Mouse (Mus musculus) stomach, embryonic 16.5 days (tissue): Measurements from ENCODE around the gene Klf16. TPM values are rescaled to one million over a fixed set of nuclear protein-coding genes. Genes with fewer than 3 reads are reported as not detected.

ENCODE experiments used
- ATAC-seq: fragments of 200-750 bp; cut with Nextera tagmentation; 2 replicates; pipeline ENCODE4 v1.8.0; 2017; ENCODE audit warnings: moderate number of reproducible peaks, moderate TSS enrichment; ENCODE audit not compliant: insufficient read depth, low FRiP score
- H3K27ac ChIP-seq: fragments of 300-500 bp; sonication (generic); 2 replicates; pipeline ENCODE4 v1.5.1; 2014; ENCODE audit warnings: low read length
- H3K27me3 ChIP-seq: fragments of 300-500 bp; sonication (generic); 2 replicates; pipeline ENCODE4 v1.6.1; 2014; ENCODE audit warnings: low read length, control low read depth, mixed read lengths; ENCODE audit not compliant: control insufficient read depth, insufficient read depth
- H3K36me3 ChIP-seq: fragments of 300-500 bp; sonication (generic); 2 replicates; pipeline ENCODE4 v1.6.1; 2014; ENCODE audit warnings: low read length; ENCODE audit not compliant: control insufficient read depth, insufficient read depth
- H3K4me1 ChIP-seq: fragments of 300-500 bp; sonication (generic); 2 replicates; pipeline ENCODE4 v1.6.1; 2014; ENCODE audit warnings: low read length, control low read depth, mixed read lengths; ENCODE audit not compliant: control insufficient read depth, insufficient read depth
- H3K4me2 ChIP-seq: fragments of 300-500 bp; sonication (generic); 2 replicates; pipeline ENCODE4 v1.6.1; 2014; ENCODE audit warnings: low read depth, low read length, mixed read lengths
- H3K4me3 ChIP-seq: fragments of 300-500 bp; sonication (generic); replicated peaks from 2 replicates; pipeline ENCODE4 v1.5.1; 2014; ENCODE audit warnings: mild to moderate bottlenecking, low read length
- H3K9ac ChIP-seq: fragments of 300-500 bp; sonication (generic); 2 replicates; pipeline ENCODE4 v1.6.1; 2014; ENCODE audit warnings: low read length
- H3K9me3 ChIP-seq: fragments of 300-500 bp; sonication (generic); replicated peaks from 2 replicates; pipeline ENCODE4 v1.6.1; 2016; ENCODE audit warnings: low read length, control low read depth; ENCODE audit not compliant: control insufficient read depth
- WGBS: fragments of 180-500 bp; shearing (Covaris S2); extraction: QIAGEN DNeasy Blood & Tissue Kit; methylation state at CpG from one replicate; pipeline ENCODE4 v1.1.7; 2014; 5-methylcytosine and 5-hydroxymethylcytosine counted together
- polyA plus RNA-seq: library from polyadenylated mRNA; unstranded; fragments of >200 nt; fragmentation: Nextera tagmentation; extraction: Ambion mirVana; gene quantifications from 2 replicates; pipeline ENCODE4 v1.2.1, GENCODE M21; 2015

The Klf16 gene
- polyA plus RNA-seq, 1 experiment from 2014 or later = 8.7 TPM

DNA sequence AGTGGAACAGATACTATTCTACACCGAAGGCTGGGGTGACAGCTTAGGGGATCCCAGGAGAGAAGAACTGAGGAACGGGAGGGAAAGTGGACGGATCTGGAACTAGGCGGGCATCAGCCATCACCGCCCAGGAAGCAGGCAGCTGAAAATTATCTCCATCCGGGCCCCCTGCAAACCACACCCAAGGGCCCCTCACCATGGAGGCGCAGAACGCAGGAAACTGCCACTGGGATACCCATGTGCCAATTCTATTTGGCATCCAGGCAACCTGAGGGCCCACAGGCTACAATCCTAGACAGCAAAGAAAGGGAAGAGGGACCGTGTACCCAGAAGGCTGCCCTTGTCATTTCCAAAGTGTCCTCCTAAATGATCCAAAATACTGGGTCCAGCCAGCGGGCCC is 6.7 kb downstream of the Klf16 start:
- Histone ChIP-seq H3K4me3 (0 out of 2 replicates have a peak overlapping the region, but pooled peaks have one; percentile 10), H3K4me1 (peaks cover 64% of the 10 kb centered on the region), H3K9ac (peak overlapping the region; percentile 59), H3K9me3 (no peaks in the 10 kb centered on the region), H3K27ac (peak overlapping the region; percentile 62; the same call in 1 of the 2 replicates), H3K4me2 (peak overlapping the region; percentile 41), H3K36me3 (no peaks in the 10 kb centered on the region), H3K27me3 (no peaks in the 10 kb centered on the region)
- no peak for ATAC-seq
- 88% methylated on average over 10 of the region's 10 CpGs for WGBS

DNA sequence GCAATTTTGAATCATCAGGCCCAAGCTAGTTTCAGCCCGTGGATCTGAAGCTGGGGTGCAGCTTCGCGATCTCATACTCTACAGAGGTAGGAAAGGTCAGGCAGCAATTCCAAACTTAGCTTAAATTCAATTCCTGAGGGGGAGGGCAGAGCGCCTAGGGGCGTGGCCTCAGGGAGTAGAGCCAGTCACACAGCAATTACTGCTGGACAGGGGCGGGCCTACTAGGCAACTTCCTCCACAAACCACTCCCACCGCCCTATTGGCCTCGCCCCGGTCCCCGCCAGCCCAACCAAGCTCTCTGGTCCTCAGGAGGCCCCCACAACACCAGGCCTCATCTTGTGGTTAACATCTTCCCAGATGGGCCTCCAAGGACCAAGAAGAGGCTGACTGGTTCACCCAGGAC is 7.5 kb downstream of the Klf16 start:
- Histone ChIP-seq H3K9me3 (no peaks in the 10 kb centered on the region), H3K27me3 (no peaks in the 10 kb centered on the region), H3K4me2 (peak overlapping the region; percentile 34), H3K27ac (no peak overlapping the region), H3K36me3 (no peaks in the 10 kb centered on the region), H3K4me1 (peaks cover 57% of the 10 kb centered on the region), H3K9ac (no peak overlapping the region), H3K4me3 (peak overlapping the region; percentile 10; the same call in 1 of the 2 replicates)
- 24% methylated on average over 10 of the region's 10 CpGs for WGBS
- ATAC-seq = peak; percentile 70; the same call in 1 of the 2 replicates

DNA sequence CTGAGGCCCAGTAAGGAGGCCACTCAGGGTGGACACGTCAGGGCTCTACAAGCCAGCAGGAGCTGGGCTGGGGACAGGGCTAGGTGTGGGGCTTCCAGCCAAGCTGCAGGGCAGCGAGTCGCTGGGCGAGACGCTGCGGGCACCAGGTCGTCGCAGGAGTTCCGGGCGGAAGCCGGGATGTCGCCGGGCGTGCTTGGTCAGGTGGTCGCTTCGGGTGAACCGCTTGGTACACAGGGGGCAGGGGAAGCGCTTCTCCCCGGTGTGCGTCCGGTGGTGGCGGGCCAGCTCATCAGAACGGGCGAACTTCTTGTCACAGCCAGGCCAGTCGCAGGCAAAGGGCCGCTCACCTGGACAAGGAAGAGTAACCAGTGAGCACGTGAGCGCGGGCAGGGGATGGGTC is 8.2 kb downstream of the Klf16 start:
- H3K9ac ChIP-seq = no peak overlapping the region
- WGBS = 93% methylated on average over 29 of the region's 29 CpGs
- no peaks in the 10 kb centered on the region for H3K9me3 ChIP-seq
- H3K36me3 ChIP-seq = no peaks in the 10 kb centered on the region
- peaks cover 49% of the 10 kb centered on the region for H3K4me1 ChIP-seq
- no peak overlapping the region for H3K4me2 ChIP-seq
- ATAC-seq = no peak
- H3K27me3 ChIP-seq = no peaks in the 10 kb centered on the region
- H3K27ac ChIP-seq = no peak overlapping the region
- no peak overlapping the region for H3K4me3 ChIP-seq

DNA sequence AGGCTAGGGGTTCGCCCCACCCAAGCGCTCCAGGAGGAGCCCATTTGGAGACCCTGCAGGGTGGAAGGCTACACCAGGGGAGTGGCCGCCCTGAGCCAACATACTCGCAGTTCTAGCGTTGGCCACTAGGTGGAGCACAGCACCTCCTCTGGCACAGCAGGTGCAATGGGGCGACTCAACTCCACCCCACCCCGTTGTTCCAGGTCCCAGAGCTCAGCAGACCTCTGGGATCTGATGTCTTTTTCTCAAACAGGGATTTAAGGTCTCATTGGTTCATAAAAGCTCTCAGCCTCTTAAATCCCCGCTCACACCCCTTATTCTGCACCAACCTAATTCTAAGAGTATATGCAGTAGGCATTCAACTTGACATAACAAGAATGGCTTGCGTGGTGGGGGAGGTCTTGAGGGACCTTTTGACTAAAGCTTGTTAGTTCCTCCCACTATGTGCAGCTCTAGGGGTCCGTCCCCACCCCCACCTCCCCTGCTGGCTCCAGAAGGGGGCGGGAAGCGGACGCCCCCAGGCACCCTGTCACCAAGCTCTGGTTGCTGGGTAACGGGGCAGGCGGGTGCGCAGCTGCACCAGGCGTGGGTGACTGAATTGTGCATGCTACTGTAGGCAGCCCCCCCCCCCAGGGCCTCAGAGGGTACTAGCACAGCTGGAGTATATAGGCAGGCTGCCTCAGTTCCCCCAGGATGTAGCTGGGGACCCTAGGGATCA is 10.6 kb downstream of the Klf16 start:
- Histone ChIP-seq H3K9ac (no peak overlapping the region), H3K4me1 (peaks cover 32% of the 10 kb centered on the region), H3K27me3 (no peaks in the 10 kb centered on the region), H3K27ac (no peak overlapping the region), H3K9me3 (no peaks in the 10 kb centered on the region), H3K36me3 (no peaks in the 10 kb centered on the region), H3K4me3 (no peak overlapping the region), H3K4me2 (no peak overlapping the region)
- 28% methylated on average over 17 of the region's 17 CpGs for WGBS
- no peak for ATAC-seq

DNA sequence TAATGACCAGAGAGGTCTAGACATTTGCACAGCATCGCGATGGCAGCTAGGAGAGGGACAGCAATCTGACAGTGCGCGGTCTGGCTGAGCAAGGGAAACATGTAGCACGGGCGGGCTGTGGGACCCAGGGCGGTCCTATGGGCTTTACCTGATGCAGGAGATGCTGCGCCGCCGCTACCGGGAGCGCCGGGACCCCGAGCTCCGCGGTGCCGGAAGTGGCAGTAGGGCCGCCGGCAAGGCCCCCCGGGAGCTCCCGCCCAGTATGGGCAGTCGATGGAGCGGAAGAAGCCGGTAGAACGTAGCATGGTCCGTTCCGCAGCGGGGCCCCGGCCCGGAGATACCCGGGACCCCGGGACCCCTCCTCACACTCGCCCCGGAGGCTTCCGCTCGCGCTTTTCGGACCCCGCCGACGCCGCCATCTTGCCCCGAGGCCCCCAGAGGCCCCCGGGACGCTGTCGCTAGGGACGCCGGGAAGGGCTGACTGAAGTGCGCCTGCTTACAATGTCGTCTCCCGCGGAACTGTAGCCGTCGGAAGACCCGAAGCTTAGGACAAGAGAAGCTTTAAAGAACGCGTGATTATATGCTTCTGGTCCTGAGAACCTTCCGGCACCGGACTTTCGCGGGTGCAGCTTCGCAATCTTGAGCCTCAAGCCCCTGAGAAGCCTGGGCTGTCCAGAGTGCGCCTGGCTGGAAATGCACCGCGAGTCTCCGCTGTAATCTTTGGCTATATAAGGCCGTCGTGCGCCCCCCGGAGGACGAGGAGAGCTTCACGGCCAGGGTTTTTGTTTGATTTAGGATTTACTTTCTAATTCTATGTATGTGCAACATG is 15.8 kb downstream of the Klf16 start, which contains the start of gene Rexo1:
Rexo1 (minus strand) TSS at position 445 of the 829 bp plus-strand sequence.
- Histone ChIP-seq H3K4me2 (peak within 1 kb of the TSS; percentile 85), H3K4me1 (peaks cover 27% of the 10 kb centered on the region), H3K4me3 (peak within 1 kb of the TSS; percentile 75), H3K27me3 (no peaks in the 10 kb centered on the region), H3K36me3 (no peaks in the 10 kb centered on the region), H3K9ac (peak within 1 kb of the TSS; percentile 93), H3K27ac (peak within 1 kb of the TSS; percentile 85), H3K9me3 (no peaks in the 10 kb centered on the region)
- under 1% methylated on average over 72 of the region's 72 CpGs for WGBS
- ATAC-seq = peak; percentile 87

DNA sequence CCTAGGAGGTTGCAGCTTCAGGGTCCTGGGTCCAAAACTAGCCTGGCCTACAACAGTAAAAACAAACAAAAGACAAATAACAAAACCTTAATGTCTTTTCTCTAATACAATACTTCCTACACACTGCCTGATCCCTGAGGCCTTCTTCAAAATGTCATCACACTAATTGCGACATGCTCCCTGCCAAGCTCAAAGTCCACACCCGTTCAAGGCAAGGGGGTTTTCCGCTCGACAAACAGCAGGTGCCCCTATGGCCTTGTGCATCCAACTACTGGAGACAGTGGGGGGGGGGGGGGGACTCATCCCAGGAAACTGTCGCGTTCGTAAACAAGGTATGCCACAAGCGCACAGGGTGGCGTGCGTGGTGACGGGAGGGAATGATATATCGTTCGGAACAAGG is 16.5 kb downstream of the Klf16 start:
- peaks cover 27% of the 10 kb centered on the region for H3K4me1 ChIP-seq
- peak overlapping the region; percentile 85; the same call in 1 of the 2 replicates for H3K27ac ChIP-seq
- peak overlapping the region; percentile 93 for H3K9ac ChIP-seq
- under 1% methylated on average over 13 of the region's 13 CpGs for WGBS
- peak overlapping the region; percentile 75 for H3K4me3 ChIP-seq
- no peaks in the 10 kb centered on the region for H3K27me3 ChIP-seq
- H3K36me3 ChIP-seq = no peaks in the 10 kb centered on the region
- H3K9me3 ChIP-seq = no peaks in the 10 kb centered on the region
- H3K4me2 ChIP-seq = peak overlapping the region; percentile 85
- ATAC-seq = no peak

DNA sequence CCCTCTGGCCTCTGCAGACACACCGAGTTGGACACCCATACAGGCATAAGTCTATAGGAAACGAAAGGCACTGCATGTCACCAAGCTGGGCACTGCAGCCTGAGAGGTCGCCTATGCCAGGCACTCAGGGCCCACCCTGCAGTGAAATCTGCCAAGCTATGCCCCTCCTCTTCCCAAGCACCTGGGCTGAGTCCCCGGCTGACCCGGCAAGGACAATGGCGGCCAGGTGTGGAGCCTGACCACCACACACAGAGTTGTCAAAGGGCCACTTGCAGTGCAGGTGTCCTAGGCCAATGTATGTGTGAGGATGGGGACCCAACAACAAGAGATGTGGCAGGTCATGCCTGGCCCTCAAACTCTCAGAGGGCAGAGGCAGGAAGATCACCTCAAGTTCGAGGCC is 17.7 kb downstream of the Klf16 start:
- ATAC-seq = no peak
- Histone ChIP-seq H3K4me2 (no peak overlapping the region), H3K27me3 (no peaks in the 10 kb centered on the region), H3K4me3 (no peak overlapping the region), H3K9ac (no peak overlapping the region; the same call in 1 of the 2 replicates), H3K4me1 (peaks cover 27% of the 10 kb centered on the region), H3K36me3 (no peaks in the 10 kb centered on the region), H3K27ac (no peak overlapping the region), H3K9me3 (no peaks in the 10 kb centered on the region)
- WGBS = 89% methylated on average over 7 of the region's 7 CpGs

DNA sequence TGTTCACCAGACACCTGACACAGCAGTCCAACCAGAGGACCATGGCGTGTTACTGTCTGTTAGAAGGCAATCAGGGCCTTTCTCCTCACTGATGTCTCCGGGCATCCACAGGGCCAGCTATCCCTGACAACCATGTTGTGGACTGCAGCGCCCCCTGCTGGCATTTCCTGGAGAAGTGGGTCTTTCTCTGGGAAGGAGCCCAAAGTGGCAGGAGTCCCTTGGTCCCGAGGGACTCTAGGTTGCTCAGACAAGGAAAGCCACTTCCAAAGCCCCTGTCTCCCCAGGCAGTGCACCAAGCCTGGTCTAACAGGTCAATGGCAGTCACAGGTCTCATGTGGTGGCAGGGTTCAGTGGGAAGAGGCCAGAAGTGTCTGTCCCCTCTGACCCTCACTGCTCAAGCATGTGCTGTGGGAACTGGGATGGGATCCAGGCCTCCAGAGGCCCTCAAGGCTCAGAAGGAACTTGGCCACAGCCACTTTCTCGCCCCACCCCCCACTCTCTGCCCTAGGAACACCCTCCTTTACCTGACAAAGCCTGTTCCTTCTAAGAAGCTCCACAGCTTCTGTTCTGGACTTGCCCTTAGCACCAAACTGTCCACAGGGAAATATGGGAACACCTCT is 19.7 kb downstream of the Klf16 start:
- WGBS = 32% methylated on average over 5 of the region's 5 CpGs
- Histone ChIP-seq H3K4me1 (peaks cover 32% of the 10 kb centered on the region), H3K9ac (peak overlapping the region; percentile 40; the same call in 1 of the 2 replicates), H3K27me3 (no peaks in the 10 kb centered on the region), H3K4me3 (no peak overlapping the region), H3K27ac (no peak overlapping the region), H3K4me2 (no peak overlapping the region), H3K9me3 (no peaks in the 10 kb centered on the region), H3K36me3 (no peaks in the 10 kb centered on the region)
- ATAC-seq = no peak
